Mouse (Mus musculus): ENCODE measurements at regions not wholly inside any gene's neighbourhood (a gene's known extent, or its start where the extent isn't known, plus 50 kb on each side); places are given as distances from the start of the nearest gene placed in this dataset.
"Not testable (repeated sequence)": the region's sequence is repeated elsewhere in the genome, so short reads cannot be mapped to it uniquely, and the experiment has no call there.

- WGBS = 82% methylated on average over 1 of the region's 1 CpGs
- no peak for ATAC-seq
- H3K9ac ChIP-seq = no peak overlapping the region
- no peak overlapping the region for H3K27ac ChIP-seq
- no peak overlapping the region for H3K4me3 ChIP-seq
- peaks cover 65% of the 10 kb centered on the region for H3K9me3 ChIP-seq (replicated peaks)
- no peak overlapping the region for H3K4me2 ChIP-seq
- H3K36me3 ChIP-seq (ENCODE audit: poor library complexity, severe bottlenecking) = no peaks in the 10 kb centered on the region
- H3K4me1 ChIP-seq = no peaks in the 10 kb centered on the region
- no peaks in the 10 kb centered on the region for H3K27me3 ChIP-seq
These were observed 741.4 kb downstream of the Adam6a start for GRCm38 (mm10) chr12:114285082-114285481.

DNA sequence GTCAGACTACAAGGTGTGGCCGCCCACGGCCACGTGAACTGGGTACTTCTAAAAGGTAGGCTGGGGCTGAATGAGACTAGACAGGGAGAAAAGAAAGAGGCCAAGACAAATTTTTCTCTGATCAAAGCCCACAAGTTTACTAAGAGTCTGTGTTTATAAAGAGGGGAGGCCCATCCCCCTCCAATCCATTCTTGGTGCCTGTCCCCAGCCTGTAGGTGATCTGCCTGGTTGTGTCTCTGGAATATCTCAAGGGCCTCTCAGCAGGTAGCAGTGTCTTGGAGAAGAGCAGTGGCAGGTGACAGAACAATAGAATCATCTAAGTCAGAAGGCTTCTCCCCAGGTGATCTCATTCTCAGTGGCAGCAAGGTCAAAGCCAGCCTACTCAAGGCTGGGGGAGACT, 743.3 kb downstream of the Adam6a start:
- no peak overlapping the region for H3K4me2 ChIP-seq
- H3K36me3 ChIP-seq (ENCODE audit: poor library complexity, severe bottlenecking) = no peaks in the 10 kb centered on the region
- no peak overlapping the region for H3K27ac ChIP-seq
- no peaks in the 10 kb centered on the region for H3K27me3 ChIP-seq
- ATAC-seq = no peak
- H3K4me1 ChIP-seq = no peaks in the 10 kb centered on the region
- no peak overlapping the region for H3K9ac ChIP-seq
- no peak overlapping the region for H3K4me3 ChIP-seq
- 73% methylated on average over 3 of the region's 3 CpGs for WGBS
- peaks cover 60% of the 10 kb centered on the region for H3K9me3 ChIP-seq (replicated peaks)

DNA sequence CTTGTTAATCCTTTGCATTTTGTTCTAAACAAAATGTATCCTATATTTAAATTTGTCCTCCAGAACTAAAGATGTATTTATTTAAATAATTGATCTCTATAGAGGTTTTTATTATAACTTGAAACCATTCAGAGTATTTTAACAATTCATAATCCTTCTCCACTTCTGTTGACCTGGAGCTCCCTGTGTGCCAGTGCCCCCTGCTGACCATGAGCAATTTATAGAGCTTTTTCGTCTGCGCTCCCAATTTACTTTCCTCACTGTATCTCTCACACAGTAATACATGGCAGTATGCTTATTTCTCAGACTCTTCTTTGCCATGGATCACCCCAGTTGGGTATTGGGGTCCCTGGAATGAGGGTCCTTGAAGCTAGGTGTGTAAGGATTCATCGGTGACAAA, 747.4 kb downstream of the Adam6a start:
- no peak overlapping the region for H3K9ac ChIP-seq
- 89% methylated on average over 3 of the region's 3 CpGs for WGBS
- ATAC-seq = no peak
- no peaks in the 10 kb centered on the region for H3K36me3 ChIP-seq (ENCODE audit: poor library complexity, severe bottlenecking)
- H3K4me3 ChIP-seq = no peak overlapping the region
- H3K4me1 ChIP-seq = no peaks in the 10 kb centered on the region
- no peak overlapping the region for H3K4me2 ChIP-seq
- peaks cover 49% of the 10 kb centered on the region for H3K9me3 ChIP-seq (replicated peaks)
- no peak overlapping the region for H3K27ac ChIP-seq
- no peaks in the 10 kb centered on the region for H3K27me3 ChIP-seq

- no peaks in the 10 kb centered on the region for H3K4me1 ChIP-seq
- H3K9ac ChIP-seq = no peak overlapping the region
- H3K9me3 ChIP-seq (replicated peaks) = peaks cover 49% of the 10 kb centered on the region
- no peak overlapping the region for H3K27ac ChIP-seq
- no peaks in the 10 kb centered on the region for H3K36me3 ChIP-seq (ENCODE audit: poor library complexity, severe bottlenecking)
- no peak overlapping the region for H3K4me3 ChIP-seq
- 78% methylated on average over 5 of the region's 5 CpGs for WGBS
- no peaks in the 10 kb centered on the region for H3K27me3 ChIP-seq
- no peak overlapping the region for H3K4me2 ChIP-seq
- ATAC-seq = no peak
These were observed 756.1 kb downstream of the Adam6a start for GRCm38 (mm10) chr12:114299771-114300170.

DNA sequence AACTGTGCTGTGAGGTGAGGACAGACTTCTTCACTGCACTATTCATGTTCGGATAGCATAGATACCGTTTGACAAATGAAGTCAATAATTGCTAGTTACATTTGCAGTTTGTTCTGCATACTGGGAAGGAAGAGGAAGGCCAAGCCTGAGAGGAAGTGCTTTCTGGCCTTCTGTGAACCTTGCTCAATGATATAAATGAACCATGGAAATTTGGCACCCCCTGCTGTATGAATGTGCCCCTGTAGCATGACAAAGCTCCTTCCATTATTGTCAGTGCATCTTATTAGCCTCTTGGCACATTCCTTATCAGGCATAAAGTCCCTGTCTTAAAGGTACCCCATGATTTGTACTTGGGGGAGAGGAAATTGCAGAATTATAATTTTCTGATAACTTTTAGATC, 758.0 kb downstream of the Adam6a start:
- WGBS = 81% methylated on average over 2 of the region's 2 CpGs
- no peak overlapping the region for H3K4me3 ChIP-seq
- H3K4me1 ChIP-seq = no peaks in the 10 kb centered on the region
- H3K9ac ChIP-seq = no peak overlapping the region
- no peak for ATAC-seq
- H3K27me3 ChIP-seq = no peaks in the 10 kb centered on the region
- no peak overlapping the region for H3K27ac ChIP-seq
- no peaks in the 10 kb centered on the region for H3K36me3 ChIP-seq (ENCODE audit: poor library complexity, severe bottlenecking)
- H3K4me2 ChIP-seq = no peak overlapping the region
- peaks cover 50% of the 10 kb centered on the region for H3K9me3 ChIP-seq (replicated peaks)

DNA sequence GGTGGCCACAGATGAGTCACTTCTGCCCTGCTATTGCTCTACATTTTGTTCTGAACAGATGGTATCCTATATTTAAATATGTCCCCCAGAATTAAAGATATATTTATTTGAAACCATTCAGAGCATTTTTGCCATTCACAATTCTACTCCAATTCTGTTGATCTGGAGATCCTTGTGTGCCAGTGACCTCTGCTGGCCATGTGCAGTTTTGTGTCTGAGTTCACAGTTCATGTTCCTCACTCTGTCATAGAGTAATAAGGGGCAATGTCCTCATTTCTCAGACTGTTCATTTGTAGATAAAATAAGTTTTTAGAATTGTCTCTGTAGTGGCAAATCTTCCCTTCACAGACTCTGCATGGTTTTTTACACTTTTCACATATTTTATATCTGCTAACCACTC, 788.8 kb downstream of the Adam6a start:
- no peak for ATAC-seq
- no peaks in the 10 kb centered on the region for H3K27me3 ChIP-seq
- H3K9me3 ChIP-seq (replicated peaks) = peaks cover 22% of the 10 kb centered on the region
- H3K27ac ChIP-seq = no peak overlapping the region
- H3K9ac ChIP-seq = no peak overlapping the region
- H3K36me3 ChIP-seq (ENCODE audit: poor library complexity, severe bottlenecking) = no peaks in the 10 kb centered on the region
- H3K4me1 ChIP-seq = no peaks in the 10 kb centered on the region
- H3K4me2 ChIP-seq = no peak overlapping the region
- H3K4me3 ChIP-seq = no peak overlapping the region

DNA sequence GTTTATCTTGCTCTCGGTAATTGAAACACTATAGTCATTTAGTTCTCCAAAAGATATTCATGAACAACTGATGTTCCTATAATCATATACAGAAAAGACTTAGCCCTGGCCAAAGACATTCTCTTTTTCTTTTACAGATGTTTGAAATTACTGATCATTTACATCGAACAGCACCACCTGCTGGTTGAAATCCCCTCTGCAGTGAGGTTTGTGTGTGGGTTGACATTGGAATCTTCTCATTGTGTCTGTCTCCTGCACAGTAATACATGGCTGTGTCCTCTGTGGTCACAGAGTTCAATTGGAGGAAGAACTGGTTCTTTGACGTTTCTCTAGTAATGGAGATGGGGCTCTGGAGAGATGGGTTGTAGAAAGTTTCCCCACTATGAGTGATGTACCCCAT, 822.6 kb downstream of the Adam6a start:
- Histone ChIP-seq H3K9ac (no peak overlapping the region), H3K9me3 (replicated peaks) (peaks cover 46% of the 10 kb centered on the region), H3K4me2 (no peak overlapping the region), H3K4me1 (no peaks in the 10 kb centered on the region), H3K4me3 (no peak overlapping the region), H3K27me3 (no peaks in the 10 kb centered on the region), H3K27ac (no peak overlapping the region), H3K36me3 (ENCODE audit: poor library complexity, severe bottlenecking) (no peaks in the 10 kb centered on the region)
- ATAC-seq = no peak
- WGBS = 55% methylated on average over 3 of the region's 3 CpGs

GRCm38 (mm10) chr12:114378696-114379350, 835.1 kb downstream of the Adam6a start:
- 36% methylated on average over 36 of the region's 43 CpGs for WGBS
- not testable (repeated sequence) for H3K4me1 ChIP-seq; ATAC-seq; H3K27ac ChIP-seq; H3K4me3 ChIP-seq; H3K4me2 ChIP-seq; H3K36me3 ChIP-seq (ENCODE audit: poor library complexity, severe bottlenecking); H3K9ac ChIP-seq; H3K27me3 ChIP-seq
- H3K9me3 ChIP-seq (replicated peaks) = peaks cover 39% of the 10 kb centered on the region

- H3K36me3 ChIP-seq (ENCODE audit: poor library complexity, severe bottlenecking) = no peaks in the 10 kb centered on the region
- no peak overlapping the region for H3K9ac ChIP-seq
- 79% methylated on average over 2 of the region's 2 CpGs for whole genome bisulfite sequencing
- H3K4me3 ChIP-seq = no peak overlapping the region
- no peak overlapping the region for H3K27ac ChIP-seq
- H3K4me1 ChIP-seq = no peaks in the 10 kb centered on the region
- H3K9me3 ChIP-seq (replicated peaks) = peaks cover 42% of the 10 kb centered on the region
- no peak for ATAC-seq
- H3K4me2 ChIP-seq = no peak overlapping the region
- no peaks in the 10 kb centered on the region for H3K27me3 ChIP-seq
These were observed 847.7 kb downstream of the Adam6a start for GRCm38 (mm10) chr12:114391447-114391846.

DNA sequence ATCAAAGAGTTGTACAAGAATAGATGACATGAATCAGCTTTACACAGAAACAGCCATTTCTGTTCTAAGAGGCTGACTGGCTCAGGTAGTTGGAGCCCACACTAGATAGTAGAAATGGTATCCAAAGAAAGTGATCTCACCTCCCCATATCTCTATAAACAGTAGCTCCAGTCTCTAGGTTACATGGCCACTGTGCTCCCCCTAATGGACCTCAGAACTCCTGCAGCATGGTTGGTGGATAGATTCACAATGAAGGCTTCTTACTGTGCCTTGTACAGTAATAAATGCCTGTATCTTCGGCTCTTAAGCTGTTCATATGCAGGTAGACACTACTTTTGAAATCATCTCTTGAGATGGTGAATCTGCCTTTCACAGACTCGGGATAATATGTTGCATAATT, 862.5 kb downstream of the Adam6a start:
- Histone ChIP-seq H3K4me2 (no peak overlapping the region), H3K4me1 (no peaks in the 10 kb centered on the region), H3K36me3 (ENCODE audit: poor library complexity, severe bottlenecking) (no peaks in the 10 kb centered on the region), H3K27ac (no peak overlapping the region), H3K27me3 (no peaks in the 10 kb centered on the region), H3K9me3 (replicated peaks) (peaks cover 33% of the 10 kb centered on the region), H3K9ac (no peak overlapping the region), H3K4me3 (no peak overlapping the region)
- no peak for ATAC-seq
- 51% methylated on average over 2 of the region's 2 CpGs for WGBS

GRCm38 (mm10) chr12:114434529-114434928, 890.8 kb downstream of the Adam6a start:
- H3K4me1 ChIP-seq = no peaks in the 10 kb centered on the region
- ATAC-seq = no peak

DNA sequence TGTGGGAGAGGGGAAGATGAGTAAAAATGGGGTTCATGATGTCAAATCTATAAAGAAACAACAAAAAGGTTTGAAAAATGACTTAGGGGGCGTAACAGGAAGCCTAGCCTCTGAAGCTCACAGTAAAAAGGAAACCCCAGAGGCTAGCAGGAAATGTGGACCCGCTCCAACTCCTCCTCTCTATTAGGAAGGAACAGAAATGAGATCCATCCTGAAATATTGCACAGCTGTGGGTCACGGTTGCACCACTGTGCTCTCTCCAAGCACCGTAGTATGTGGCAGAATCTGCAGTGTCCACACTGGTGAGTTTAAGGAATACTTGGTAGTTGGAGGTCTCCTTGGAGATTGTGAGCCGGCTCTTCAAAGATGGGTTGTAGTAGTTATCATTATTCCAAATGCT, 918.3 kb downstream of the Adam6a start:
- no peak overlapping the region for H3K4me2 ChIP-seq
- no peaks in the 10 kb centered on the region for H3K27me3 ChIP-seq
- no peak overlapping the region for H3K4me3 ChIP-seq
- H3K27ac ChIP-seq = no peak overlapping the region
- no peak overlapping the region for H3K9ac ChIP-seq
- ATAC-seq = no peak
- 75% methylated on average over 5 of the region's 5 CpGs for WGBS
- H3K36me3 ChIP-seq (ENCODE audit: poor library complexity, severe bottlenecking) = no peaks in the 10 kb centered on the region
- H3K9me3 ChIP-seq (replicated peaks) = peaks cover 51% of the 10 kb centered on the region
- no peaks in the 10 kb centered on the region for H3K4me1 ChIP-seq

More at GRCm38 (mm10) chr12:114434529-114434928, 890.8 kb downstream of the Adam6a start:
- Histone ChIP-seq H3K9ac (no peak overlapping the region), H3K4me2 (no peak overlapping the region), H3K9me3 (replicated peaks) (peaks cover 29% of the 10 kb centered on the region), H3K27ac (no peak overlapping the region), H3K27me3 (no peaks in the 10 kb centered on the region), H3K4me3 (no peak overlapping the region), H3K36me3 (ENCODE audit: poor library complexity, severe bottlenecking) (no peaks in the 10 kb centered on the region)

GRCm38 (mm10) chr12:114462566-114462965, 918.9 kb downstream of the Adam6a start:
- H3K27me3 ChIP-seq = no peaks in the 10 kb centered on the region
- ATAC-seq = no peak
- H3K36me3 ChIP-seq (ENCODE audit: poor library complexity, severe bottlenecking) = no peaks in the 10 kb centered on the region
- no peak overlapping the region for H3K4me2 ChIP-seq
- H3K4me3 ChIP-seq = no peak overlapping the region
- H3K9me3 ChIP-seq (replicated peaks) = peaks cover 52% of the 10 kb centered on the region
- no peak overlapping the region for H3K9ac ChIP-seq
- no peak overlapping the region for H3K27ac ChIP-seq
- H3K4me1 ChIP-seq = no peaks in the 10 kb centered on the region

Data from forebrain, embryonic 13.5 days (tissue).